Mouse (Mus musculus) v-Abl transformed pro-B cells (cell line): ENCODE measurements at regions not wholly inside any gene's neighbourhood (a gene's known extent, or its start where the extent isn't known, plus 50 kb on each side); places are given as distances from the start of the nearest gene placed in this dataset.

Source experiments
- in situ Hi-C, 2 experiments: fragments of 400-800 bp; cut with MboI; formaldehyde crosslinking; loops; one replicate each; pipeline ENCODE4 v1.15.1; 2025; ENCODE audit not compliant: unreplicated experiment in 2 of 2

- in situ Hi-C loops, result no loop called here
Measured at GRCm38 (mm10) chr8:87282511-87282910, 189.9 kb downstream of the Cbln1 start.

DNA sequence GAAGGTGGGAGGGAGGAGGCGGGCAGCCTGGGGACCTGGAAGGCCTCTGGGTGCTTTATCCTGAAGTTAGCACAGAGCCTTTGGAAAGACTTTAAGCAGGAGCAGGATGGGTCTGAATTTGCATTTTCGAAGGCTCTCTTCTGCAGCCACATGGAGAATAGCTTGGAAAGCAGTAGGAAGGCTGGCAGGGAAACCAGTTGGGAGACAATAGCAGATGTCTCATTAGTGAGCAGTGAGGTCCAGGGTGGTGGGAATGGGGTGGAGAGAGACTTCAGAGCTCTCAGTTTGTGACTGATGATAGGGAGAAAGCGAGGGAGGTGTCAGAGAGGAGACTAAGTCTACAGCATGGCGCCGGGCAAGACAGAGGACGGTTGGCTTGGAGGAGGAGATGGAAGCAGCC, 199.1 kb downstream of the Cbln1 start:
- in situ Hi-C loops, result no loop called here

- in situ Hi-C loops, result no loop called here
Measured at GRCm38 (mm10) chr8:87270525-87271187, 201.8 kb downstream of the Cbln1 start.

DNA sequence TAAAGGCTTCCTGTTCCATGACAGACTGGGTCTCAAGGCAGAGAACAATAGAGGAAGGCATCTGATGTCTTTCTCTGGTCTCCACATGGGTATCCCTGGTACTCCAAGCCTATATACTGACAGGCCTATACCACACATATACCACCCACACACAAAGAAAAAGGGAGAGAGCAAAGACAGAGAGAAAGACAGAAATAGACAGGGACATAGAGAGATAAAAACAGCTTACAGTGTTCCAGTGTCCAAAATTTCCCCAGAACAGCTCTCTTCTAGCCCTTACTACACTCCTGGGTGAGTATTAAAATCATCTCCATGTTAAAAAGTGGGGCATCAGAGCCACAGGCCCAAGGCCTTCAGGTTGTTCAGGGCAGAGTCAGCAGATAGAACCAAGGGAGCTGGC, 204.2 kb downstream of the Cbln1 start:
- in situ Hi-C loops, result no loop called here

- in situ Hi-C loops, result no loop called here
Measured at GRCm38 (mm10) chr8:87264999-87265398, 207.4 kb downstream of the Cbln1 start.

DNA sequence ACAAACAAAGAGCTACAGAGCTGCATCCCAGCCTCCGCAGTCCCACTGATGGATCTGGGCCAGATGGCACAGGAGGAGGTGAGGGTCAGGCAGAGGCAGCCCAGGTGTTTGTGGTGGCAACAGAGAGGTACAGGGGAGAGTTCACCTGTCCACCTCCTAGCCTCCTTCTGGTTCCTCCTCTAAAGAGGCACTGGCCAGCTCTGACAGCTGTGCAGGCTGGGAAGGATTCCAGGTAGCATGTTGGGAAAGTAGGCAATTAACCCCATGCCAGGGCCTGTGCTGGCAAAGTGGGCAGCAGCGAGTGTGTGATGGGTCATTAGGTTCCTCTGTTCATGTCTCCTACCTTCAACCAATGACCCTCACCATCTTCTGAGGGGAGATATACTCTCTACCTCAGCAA, 212.1 kb downstream of the Cbln1 start:
- in situ Hi-C loops, result no loop called here

DNA sequence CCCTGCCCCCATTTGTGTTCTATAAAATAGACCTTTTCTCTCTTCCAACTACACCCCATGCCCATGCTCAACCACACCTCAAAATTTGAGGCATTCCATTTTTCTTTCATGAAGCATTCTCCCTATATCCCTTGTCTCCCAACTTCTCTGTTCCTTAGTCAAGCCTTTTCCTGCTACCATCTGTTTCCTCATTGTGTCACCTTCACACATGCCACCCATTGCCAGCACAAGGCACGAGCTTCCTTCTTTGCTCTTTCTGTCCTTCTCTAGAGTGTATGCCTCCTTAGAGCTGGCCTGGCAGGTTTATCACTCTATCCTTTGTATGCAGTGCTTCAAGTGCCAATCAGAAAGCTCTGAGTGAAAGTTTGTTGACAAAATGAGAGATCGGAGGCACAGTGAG, 229.7 kb downstream of the Cbln1 start:
- in situ Hi-C loops, result no loop called here

DNA sequence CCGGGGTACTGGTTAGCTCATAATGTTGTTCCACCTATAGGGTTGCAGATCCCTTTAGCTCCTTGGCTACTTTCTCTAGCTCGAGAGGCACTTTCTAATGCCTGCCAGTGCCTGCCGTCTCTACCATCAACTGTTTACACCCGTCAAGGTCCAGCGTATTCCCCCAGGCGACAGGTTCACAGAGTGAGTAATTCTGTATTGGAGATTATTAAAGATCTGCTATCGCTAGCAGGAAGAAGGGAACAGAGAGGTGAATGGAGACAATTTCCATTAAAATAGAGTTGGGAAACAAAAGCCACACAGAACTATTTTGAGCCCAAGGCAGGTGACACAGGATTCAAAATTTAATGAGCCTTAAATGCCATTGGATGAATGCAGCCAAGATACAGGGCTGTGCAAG, 235.2 kb downstream of the Cbln1 start:
- in situ Hi-C loops, result no loop called here

DNA sequence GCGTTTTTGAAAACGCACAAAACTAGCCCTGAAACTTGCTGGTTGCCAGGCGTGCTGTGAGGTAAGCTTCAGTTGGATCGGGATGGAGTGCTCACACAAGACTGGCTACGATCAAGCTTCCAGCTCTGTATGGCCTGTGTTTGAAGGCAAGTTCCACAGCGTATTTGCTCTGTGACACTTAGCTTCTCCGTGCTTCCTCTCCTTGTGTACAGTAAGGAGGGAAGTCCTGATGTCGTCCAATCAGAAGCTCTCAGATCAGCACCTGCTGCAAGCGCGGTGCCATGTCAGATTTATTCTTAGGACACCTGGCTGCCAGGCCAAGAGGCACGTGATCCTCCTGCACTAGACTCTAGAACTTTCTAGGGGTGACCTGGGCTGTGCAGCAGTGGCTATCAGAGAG, 236.0 kb downstream of the Cbln1 start:
- in situ Hi-C loops, result no loop called here

DNA sequence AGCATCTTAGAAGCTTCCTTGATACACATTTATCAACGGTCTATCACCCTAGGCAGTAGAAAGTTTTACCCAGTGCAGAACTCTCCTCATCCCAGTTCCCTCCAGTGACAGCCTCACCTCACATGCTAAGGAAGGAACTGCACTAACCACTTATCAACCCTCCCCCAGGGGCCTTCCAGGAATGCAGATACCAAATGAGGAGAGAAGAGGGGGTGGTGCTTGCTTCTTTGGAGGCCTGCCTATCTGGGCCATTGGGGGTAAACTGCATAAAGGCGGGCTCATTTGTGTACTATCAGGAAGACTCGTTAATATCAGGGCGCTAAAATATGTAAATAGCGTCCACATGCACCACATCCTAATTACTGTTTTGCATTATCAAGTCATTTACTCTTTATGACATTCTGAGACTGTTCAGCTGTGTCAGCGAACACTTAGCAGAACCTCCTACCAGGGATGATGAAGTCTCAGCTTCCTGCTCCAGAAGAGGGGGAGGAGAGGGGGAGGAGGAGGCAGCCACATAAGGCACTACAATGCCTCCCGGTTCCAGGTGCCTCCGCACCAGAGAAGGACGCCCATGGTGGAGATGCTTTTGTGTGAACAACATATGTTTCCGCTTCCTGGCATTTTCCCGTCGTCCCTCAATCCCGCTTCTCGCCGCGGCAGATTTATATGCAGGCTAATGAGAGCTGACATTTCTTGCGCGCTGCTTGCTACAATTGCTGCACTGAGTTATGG, 236.9 kb downstream of the Cbln1 start:
- in situ Hi-C loops, result no loop called here

GRCm38 (mm10) chr8:87234336-87234735, 238.1 kb downstream of the Cbln1 start:
- in situ Hi-C loops, result no loop called here

DNA sequence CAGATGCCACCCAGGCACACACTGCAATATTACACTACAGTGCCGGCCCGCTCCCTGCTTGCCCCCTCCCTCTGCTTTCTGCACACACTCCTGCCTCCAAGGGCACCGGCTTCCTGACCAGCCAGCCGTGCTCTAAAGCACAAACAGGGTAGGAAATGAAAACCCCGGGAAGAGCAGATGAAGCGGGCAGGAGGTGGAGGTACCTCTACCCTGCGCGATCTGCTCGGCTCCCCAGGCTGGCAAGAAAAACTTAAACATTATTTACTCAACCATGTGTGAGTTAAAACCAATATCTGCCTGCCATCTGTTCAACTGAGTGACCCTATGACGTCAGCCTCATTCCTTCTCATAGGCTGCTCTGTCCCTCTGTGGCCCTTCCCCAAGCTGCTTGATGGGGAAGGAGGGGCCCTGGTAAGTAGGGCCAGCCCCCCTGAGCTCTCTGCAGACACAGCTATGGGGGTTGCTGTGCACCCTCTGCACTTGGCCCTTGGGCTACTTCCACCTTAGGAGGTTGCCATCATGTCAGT, 238.5 kb downstream of the Cbln1 start:
- in situ Hi-C loops, result no loop called here

- in situ Hi-C loops, result no loop called here
Measured at GRCm38 (mm10) chr8:87231762-87232161, 240.6 kb downstream of the Cbln1 start.

DNA sequence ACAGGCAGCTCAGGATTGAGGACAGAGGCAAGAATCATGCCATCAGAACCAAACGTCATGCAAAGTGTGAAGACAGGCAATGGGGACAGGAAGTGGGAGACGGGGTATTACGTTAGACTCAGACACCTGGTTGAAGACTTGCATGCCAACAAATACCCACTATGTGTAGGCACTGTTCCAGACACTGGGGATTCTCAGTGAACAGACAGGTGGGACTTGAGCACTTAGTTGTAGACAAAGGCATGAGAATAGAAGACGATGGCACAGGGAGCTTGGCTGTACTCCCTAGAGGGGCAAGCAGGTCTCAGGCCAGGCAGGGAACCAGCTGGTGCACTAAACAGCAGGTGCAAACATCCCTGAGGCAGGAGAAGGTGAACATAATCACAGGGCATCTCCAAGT, 242.3 kb downstream of the Cbln1 start:
- in situ Hi-C loops, result no loop called here

GRCm38 (mm10) chr8:87229182-87229581, 243.2 kb downstream of the Cbln1 start:
- in situ Hi-C loops, result no loop called here

GRCm38 (mm10) chr8:87228777-87229176, 243.6 kb downstream of the Cbln1 start:
- in situ Hi-C loops, result no loop called here

DNA sequence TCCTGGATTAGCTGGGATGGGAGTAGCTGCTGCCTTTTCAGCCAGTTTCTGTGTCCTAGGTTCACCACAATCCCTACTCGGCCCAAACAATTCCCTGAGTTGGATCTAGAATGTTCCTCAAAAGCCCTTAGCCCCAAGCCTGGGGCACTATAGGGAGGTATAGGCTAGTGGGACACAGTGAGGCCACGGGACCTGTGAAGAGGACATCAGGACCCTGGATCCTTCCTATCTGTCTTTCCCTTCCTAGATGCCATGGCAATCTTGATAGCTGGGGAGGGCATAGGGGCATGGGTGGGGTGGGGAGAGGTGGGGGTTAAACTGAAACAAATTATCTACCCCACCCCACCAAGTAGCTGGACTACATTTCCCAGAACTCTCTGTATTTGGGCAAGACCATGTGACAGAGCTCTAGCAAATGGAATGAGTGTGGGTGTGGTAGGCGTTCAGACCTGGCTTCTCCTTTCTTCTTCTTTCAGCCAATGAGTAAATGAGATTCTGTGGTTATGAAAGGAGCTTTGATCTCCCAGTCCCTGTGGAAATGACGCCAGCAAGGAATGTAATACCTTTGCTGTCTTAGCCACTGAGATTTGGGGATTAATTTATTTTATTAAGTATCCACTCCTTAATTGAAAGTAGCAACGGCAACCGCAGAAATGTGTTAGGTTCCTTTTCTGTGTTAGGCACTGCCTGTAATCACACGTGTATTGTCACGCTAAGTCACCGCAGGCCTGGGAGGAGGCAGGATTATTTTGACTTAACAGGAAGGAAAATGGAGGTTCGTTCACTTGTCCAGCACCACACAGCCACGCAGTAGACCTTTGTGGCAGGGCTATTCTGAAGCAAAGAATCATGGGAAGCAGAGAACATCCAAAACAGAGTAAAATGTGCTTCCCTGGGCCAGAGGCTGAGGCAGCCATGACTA, 246.6 kb downstream of the Cbln1 start:
- in situ Hi-C loops, result no loop called here

GRCm38 (mm10) chr8:87220581-87220980, 251.8 kb downstream of the Cbln1 start:
- in situ Hi-C loops, result no loop called here

GRCm38 (mm10) chr8:87218956-87219482, 253.4 kb downstream of the Cbln1 start:
- in situ Hi-C loops, result no loop called here

DNA sequence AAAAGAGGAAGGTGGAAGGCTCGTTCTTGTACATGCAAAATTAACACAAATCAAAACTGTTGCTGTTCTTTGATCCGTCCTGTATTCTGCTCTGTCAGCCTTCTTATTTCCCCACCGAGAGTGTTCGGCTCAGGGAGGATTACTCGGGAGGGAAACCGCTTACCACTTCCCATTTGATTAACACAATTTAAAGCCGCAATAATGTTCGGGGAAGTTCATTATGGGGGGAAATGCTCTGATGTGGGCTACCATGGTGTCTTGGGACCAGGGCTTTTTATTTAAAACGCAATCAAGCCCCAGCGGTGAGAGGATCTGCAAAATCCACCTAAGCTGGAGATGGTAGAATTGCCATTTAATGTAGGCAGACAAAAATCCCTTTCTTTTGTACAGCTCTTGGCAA, 257.4 kb downstream of the Cbln1 start:
- in situ Hi-C loops, result no loop called here

DNA sequence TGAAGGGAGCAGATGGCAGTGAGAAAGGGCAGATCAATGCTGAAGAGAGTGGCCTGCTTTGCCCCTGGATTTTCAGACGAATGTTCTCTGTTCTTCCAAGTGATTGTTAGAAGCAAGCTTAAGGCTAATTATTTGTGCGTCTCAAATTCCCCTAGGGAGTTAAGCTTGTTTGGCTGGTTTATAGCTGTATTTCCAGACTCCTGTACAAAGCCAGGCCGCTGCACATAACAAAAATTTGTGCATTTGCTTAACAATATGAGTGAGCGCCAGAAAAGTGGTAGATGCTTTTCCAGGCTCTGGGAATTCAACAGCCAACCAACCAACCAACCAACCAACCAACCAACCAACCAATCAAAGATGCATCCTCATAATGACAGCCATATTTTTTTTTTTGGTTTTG, 261.9 kb downstream of the Cbln1 start:
- in situ Hi-C loops, result no loop called here
